Mouse (Mus musculus): Measurements from ENCODE around the gene Cd300c2.
"Not testable (repeated sequence)": the region's sequence is repeated elsewhere in the genome, so short reads cannot be mapped to it uniquely, and the experiment has no call there.

Gene Cd300c2

GRCm38 (mm10) chr11:115001474-115002040 lies at the start of gene Cd300c2:
Gene Cd300c2 (minus strand): TSS chr11:115001880.
- DNase-seq (ENCODE audit: low spot score) = no peak

- DNase-seq (ENCODE audit: low spot score) = no peak
Measured at GRCm38 (mm10) chr11:115049282-115049895, 47.7 kb upstream of the Cd300c2 start.

DNA sequence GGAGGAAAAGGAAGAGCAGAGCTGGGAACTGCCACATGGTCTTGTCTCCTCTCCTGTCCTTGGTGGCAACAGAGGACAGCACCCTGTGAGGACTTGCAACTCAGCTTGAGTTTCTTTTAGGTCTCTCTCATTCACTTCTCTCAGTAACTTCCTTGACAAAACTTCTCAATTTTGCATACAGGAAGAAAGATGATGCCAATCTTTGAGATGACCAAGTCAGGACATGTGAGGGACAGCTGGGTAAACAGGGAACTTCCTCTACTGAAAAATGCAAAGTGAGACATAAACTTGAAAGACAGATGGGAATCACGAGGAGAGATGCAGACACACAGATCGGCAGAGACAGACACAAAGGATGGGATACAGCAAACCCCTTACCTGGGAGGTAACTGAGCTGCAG lies 46.6 kb upstream of the Cd300c2 start, which contains the start of gene Cd300ld3:
TSS of gene Cd300ld3 (minus strand) at position 151 of the 400 bp plus-strand sequence.
- DNase-seq (ENCODE audit: low spot score) = peak; percentile 14

DNA sequence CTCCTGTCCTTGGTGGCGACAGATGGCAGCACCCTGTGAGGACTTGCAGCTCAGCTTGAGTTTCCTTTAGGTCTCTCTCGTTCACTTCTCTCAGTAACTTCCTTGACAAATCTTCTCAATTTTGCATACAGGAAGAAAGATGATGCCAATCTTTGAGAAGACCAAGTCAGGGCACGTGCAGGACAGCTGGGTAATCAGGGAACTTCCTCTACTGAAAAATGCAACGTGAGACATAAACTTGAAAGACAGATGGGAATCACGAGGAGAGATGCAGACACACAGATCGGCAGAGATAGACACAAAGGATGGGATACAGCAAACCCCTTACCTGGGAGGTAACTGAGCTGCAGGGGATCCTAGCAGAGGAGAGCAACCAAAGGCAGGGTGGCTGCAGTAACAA lies 36.0 kb upstream of the Cd300c2 start, which contains the start of gene Cd300ld5:
TSS of gene Cd300ld5 (minus strand) at position 101 of the 400 bp plus-strand sequence.
- DNase-seq (ENCODE audit: low spot score) = not testable (repeated sequence)

DNA sequence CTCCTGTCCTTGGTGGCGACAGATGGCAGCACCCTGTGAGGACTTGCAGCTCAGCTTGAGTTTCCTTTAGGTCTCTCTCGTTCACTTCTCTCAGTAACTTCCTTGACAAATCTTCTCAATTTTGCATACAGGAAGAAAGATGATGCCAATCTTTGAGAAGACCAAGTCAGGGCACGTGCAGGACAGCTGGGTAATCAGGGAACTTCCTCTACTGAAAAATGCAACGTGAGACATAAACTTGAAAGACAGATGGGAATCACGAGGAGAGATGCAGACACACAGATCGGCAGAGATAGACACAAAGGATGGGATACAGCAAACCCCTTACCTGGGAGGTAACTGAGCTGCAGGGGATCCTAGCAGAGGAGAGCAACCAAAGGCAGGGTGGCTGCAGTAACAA lies 25.2 kb upstream of the Cd300c2 start, which contains the start of gene Cd300ld4:
TSS of gene Cd300ld4 (minus strand) at position 101 of the 400 bp plus-strand sequence.
- DNase-seq (ENCODE audit: low spot score) = not testable (repeated sequence)

DNA sequence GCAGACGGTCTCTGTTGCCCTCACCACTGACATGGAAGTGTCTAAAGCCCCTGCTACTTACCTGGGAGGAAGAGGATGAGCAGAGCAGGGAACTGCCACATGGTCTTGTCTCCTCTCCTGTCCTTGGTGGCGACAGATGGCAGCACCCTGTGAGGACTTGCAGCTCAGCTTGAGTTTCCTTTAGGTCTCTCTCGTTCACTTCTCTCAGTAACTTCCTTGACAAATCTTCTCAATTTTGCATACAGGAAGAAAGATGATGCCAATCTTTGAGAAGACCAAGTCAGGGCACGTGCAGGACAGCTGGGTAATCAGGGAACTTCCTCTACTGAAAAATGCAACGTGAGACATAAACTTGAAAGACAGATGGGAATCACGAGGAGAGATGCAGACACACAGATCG lies 14.4 kb upstream of the Cd300c2 start, which contains the start of gene Cd300ld2:
TSS of gene Cd300ld2 (minus strand) at position 101 of the 400 bp plus-strand sequence.
- DNase-seq (ENCODE audit: low spot score) = not testable (repeated sequence)

DNA sequence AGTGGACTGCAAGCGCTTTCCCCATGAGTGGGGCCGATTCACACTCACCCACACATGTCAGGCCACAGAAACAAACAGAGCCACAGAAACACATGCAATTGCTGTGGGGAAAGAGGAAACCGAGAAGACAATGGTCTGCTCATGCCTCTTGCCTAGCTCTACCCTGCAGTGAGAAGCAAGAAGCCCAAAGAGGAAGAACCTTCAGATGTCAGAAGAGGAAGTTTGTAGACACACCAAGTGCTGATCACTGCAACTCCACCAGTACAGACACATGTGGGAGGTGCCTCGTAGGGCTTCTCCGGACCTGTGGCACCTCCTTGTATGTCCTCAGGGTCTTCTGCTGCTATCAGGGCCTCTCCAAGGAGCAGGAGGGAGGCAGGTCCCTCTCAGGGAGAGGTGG lies 2.4 kb upstream of the Cd300c2 start:
- no peak for DNase-seq (ENCODE audit: low spot score)

DNA sequence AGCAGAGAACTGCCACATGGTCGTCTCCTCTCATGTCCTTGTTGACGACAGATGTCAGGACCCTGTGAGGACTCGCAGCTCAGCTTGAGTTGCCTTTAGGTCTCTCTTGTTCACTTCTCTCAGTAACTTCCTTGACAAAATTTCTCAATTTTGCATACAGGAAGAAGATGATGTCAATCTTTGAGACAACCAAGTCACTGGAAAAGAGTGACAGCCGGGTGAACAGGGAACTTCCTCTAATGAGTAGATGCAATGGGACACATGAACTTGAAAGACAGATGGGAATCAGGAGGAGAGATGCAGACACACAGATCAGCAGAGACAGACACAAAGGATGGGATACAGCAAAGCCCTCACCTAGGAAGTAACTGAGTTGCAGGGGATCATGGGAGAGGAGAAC lies 11.9 kb downstream of the Cd300c2 start, which contains the start of gene Cd300ld:
TSS of gene Cd300ld (minus strand) at position 130 of the 400 bp plus-strand sequence.
- DNase-seq (ENCODE audit: low spot score) = no peak

GRCm38 (mm10) chr11:114981866-114982265 lies 19.8 kb downstream of the Cd300c2 start:
- DNase-seq (ENCODE audit: low spot score) = no peak

DNA sequence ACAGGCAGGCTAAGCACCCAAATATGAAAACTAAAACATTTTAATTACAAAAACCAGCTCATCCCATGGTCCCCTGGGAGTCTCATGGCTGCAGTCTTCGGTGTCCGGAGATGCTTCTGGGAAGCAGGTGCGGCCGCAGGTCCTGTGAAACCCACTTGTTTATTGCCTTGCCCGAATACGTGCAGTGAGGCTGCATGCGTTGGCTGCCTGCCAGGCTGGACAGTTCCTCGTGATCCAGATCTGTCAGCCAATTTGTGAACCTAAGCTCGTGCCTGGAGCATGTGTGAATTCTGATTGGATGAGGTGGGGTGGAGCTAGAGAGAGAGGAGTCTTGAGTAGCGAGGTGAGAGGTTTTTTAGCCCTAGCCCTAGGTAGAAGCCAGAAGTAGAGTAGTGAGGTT lies 29.0 kb downstream of the Cd300c2 start:
- DNase-seq (ENCODE audit: low spot score) = no peak

DNA sequence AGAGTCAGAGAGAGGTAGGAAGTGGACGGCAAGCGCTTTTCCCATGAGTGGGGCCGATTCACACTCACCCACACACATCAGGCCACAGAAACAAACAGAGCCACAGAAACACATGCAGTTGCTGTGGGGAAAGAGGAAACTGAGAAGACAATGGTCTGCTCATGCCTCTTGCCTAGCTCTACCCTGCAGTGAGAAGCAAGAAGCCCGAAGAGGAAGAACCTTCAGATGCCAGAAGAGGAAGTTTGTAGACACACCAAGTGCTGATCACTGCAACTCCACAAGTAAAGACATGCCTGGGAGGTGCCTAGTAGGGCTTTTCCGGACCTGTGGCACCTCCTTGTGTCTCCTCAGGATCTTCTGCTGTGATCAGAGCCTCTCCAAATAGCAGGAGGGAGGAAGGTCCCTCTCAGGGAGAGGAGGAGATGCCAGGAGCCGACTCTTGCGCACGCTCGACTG lies 32.9 kb downstream of the Cd300c2 start, which contains the start of gene Cd300c:
TSS of gene Cd300c (minus strand) at position 406 of the 456 bp plus-strand sequence.
- DNase-seq (ENCODE audit: low spot score) = peak; percentile 46

GRCm38 (mm10) chr11:114965182-114965828 lies 36.4 kb downstream of the Cd300c2 start:
- DNase-seq (ENCODE audit: low spot score) = peak; percentile 38

DNA sequence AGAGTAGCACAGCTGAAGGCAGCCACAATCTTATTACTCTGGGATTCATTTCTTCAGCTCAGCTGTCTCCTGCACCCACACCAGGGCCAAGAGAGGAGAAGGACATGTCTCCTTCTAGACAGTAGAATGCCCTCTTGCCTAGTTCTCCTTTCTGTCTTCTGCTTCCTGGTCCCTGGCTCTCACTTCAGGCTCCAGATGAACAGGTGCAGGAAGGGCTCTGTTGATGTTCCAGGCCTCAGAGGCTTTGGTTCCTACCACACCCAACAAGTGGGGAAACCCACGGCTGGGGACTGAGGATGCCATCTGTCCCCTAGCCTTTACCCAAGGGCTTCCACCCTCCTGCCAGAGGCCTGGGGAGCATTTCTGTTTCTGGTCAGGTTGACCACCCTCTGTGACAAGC lies 41.3 kb downstream of the Cd300c2 start:
- DNase-seq (ENCODE audit: low spot score) = no peak

Measured in lung, postnatal 25 days (tissue).